Mouse (Mus musculus): ENCODE results near the gene Grb2. TPM values are rescaled to one million over a fixed set of nuclear protein-coding genes. Genes with fewer than 3 reads are reported as not detected.

Gene Grb2
- polyA plus RNA-seq, 1 experiment, result 42.6 TPM

DNA sequence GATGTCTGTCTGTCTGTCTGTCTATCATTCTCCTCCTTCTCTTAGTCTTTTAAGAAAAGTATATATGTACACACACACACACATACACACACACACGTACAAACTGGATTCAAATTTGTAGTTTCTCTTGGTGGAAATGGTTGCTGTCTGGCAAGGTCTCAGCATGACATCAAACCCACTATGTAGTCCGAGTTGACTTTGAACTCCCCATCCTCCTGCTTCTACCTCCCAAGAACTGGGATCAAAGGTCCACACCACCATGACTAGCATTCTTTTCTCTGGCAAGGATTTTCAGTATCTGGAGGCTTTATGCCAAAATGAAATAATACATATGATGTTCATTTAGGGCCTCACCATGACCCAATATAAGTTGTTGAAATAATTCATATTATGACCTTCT is 14.8 kb upstream of the Grb2 start:
- peaks cover 6% of the 10 kb centered on the region; the same call in 1 of the 2 replicates for H3K4me1 ChIP-seq (ENCODE audit: control insufficient read depth, insufficient read depth, low read length)
- TF ChIP-seq POLR2A (IDR thresholded peaks at IDR 0.05; ENCODE audit: low read depth, low read length) (no peak), CTCF (conservative IDR thresholded peaks at IDR 0.05; ENCODE audit: insufficient read depth, insufficient read length, low read depth, low read length) (no peak)
- DNase-seq, result peak; percentile 72
- H3K4me3 ChIP-seq (ENCODE audit: insufficient read depth, low read depth, low read length), result no peak overlapping the region
- WGBS, result 55% methylated on average over 2 of the region's 2 CpGs
- peak overlapping the region; percentile 81 for H3K27ac ChIP-seq (ENCODE audit: insufficient read depth, low read depth, low read length)
- H3K36me3 ChIP-seq (ENCODE audit: control insufficient read depth, insufficient read depth, low read length), result no peaks in the 10 kb centered on the region
- no peaks in the 10 kb centered on the region for H3K27me3 ChIP-seq (replicated peaks; ENCODE audit: control insufficient read depth, insufficient read depth, low read length)

GRCm38 (mm10) chr11:115722638-115723037 is 14.2 kb upstream of the Grb2 start:
- H3K27ac ChIP-seq (ENCODE audit: insufficient read depth, low read depth, low read length), result peak overlapping the region; percentile 81
- DNase-seq, result peak; percentile 96
- H3K36me3 ChIP-seq (ENCODE audit: control insufficient read depth, insufficient read depth, low read length), result no peaks in the 10 kb centered on the region
- H3K4me1 ChIP-seq (ENCODE audit: control insufficient read depth, insufficient read depth, low read length), result peaks cover 6% of the 10 kb centered on the region; the same call in 1 of the 2 replicates
- 4% methylated on average over 14 of the region's 14 CpGs for WGBS
- no peak for TF ChIP-seq POLR2A (IDR thresholded peaks at IDR 0.05; ENCODE audit: low read depth, low read length)
- peak; percentile 98 for TF ChIP-seq CTCF (conservative IDR thresholded peaks at IDR 0.05; ENCODE audit: insufficient read depth, insufficient read length, low read depth, low read length)
- H3K4me3 ChIP-seq (ENCODE audit: insufficient read depth, low read depth, low read length), result peak overlapping the region; percentile 5; the same call in 1 of the 2 replicates
- no peaks in the 10 kb centered on the region for H3K27me3 ChIP-seq (replicated peaks; ENCODE audit: control insufficient read depth, insufficient read depth, low read length)

- DNase-seq, result peak; percentile 40
- Histone ChIP-seq H3K4me3 (ENCODE audit: insufficient read depth, low read depth, low read length) (no peak overlapping the region), H3K4me1 (ENCODE audit: control insufficient read depth, insufficient read depth, low read length) (peaks cover under 1% of the 10 kb centered on the region; the same call in 1 of the 2 replicates), H3K27me3 (replicated peaks; ENCODE audit: control insufficient read depth, insufficient read depth, low read length) (no peaks in the 10 kb centered on the region), H3K36me3 (ENCODE audit: control insufficient read depth, insufficient read depth, low read length) (no peaks in the 10 kb centered on the region), H3K27ac (ENCODE audit: insufficient read depth, low read depth, low read length) (no peak overlapping the region)
- TF ChIP-seq POLR2A (IDR thresholded peaks at IDR 0.05; ENCODE audit: low read depth, low read length), result no peak
- TF ChIP-seq CTCF (conservative IDR thresholded peaks at IDR 0.05; ENCODE audit: insufficient read depth, insufficient read length, low read depth, low read length), result peak; percentile 46
- WGBS, result 65% methylated on average over 8 of the region's 8 CpGs
These were observed 9.4 kb upstream of the Grb2 start for GRCm38 (mm10) chr11:115717660-115718390.

- 56% methylated on average over 15 of the region's 15 CpGs for WGBS
- H3K36me3 ChIP-seq (ENCODE audit: control insufficient read depth, insufficient read depth, low read length), result no peaks in the 10 kb centered on the region
- no peaks in the 10 kb centered on the region for H3K27me3 ChIP-seq (replicated peaks; ENCODE audit: control insufficient read depth, insufficient read depth, low read length)
- no peak overlapping the region for H3K4me3 ChIP-seq (ENCODE audit: insufficient read depth, low read depth, low read length)
- DNase-seq, result peak; percentile 69
- H3K27ac ChIP-seq (ENCODE audit: insufficient read depth, low read depth, low read length), result no peak overlapping the region
- no peak for TF ChIP-seq POLR2A (IDR thresholded peaks at IDR 0.05; ENCODE audit: low read depth, low read length)
- no peak for TF ChIP-seq CTCF (conservative IDR thresholded peaks at IDR 0.05; ENCODE audit: insufficient read depth, insufficient read length, low read depth, low read length)
- no peaks in the 10 kb centered on the region for H3K4me1 ChIP-seq (ENCODE audit: control insufficient read depth, insufficient read depth, low read length)
These were observed 8.3 kb upstream of the Grb2 start for GRCm38 (mm10) chr11:115716410-115717338.

- Histone ChIP-seq H3K4me3 (ENCODE audit: insufficient read depth, low read depth, low read length) (no peak overlapping the region), H3K27me3 (replicated peaks; ENCODE audit: control insufficient read depth, insufficient read depth, low read length) (no peaks in the 10 kb centered on the region), H3K27ac (ENCODE audit: insufficient read depth, low read depth, low read length) (no peak overlapping the region), H3K4me1 (ENCODE audit: control insufficient read depth, insufficient read depth, low read length) (no peaks in the 10 kb centered on the region), H3K36me3 (ENCODE audit: control insufficient read depth, insufficient read depth, low read length) (no peaks in the 10 kb centered on the region)
- TF ChIP-seq CTCF (conservative IDR thresholded peaks at IDR 0.05; ENCODE audit: insufficient read depth, insufficient read length, low read depth, low read length) (peak; percentile 64), POLR2A (IDR thresholded peaks at IDR 0.05; ENCODE audit: low read depth, low read length) (no peak)
- peak; percentile 77 for DNase-seq
- 4% methylated on average over 7 of the region's 7 CpGs for WGBS
These were observed 6.1 kb upstream of the Grb2 start for GRCm38 (mm10) chr11:115714491-115714890.

DNA sequence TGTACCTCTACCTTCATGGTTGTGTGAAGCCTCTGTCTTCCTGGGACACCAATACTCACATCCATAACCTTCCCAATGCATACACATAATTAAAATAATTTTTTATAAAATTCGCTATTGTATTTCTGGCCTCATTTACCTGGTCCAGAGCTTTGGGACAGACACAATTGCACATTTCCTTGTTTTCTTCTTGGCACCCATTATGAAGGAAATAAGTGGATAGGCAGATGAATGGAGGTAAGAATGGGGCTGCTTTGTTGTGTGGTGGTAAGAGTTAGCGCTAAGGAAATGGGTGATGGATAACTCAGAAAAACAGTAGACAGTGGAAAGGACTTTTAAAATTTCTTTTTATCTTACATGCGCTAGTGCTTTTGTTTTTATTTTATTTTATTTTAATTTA is 5.0 kb upstream of the Grb2 start:
- H3K4me1 ChIP-seq (ENCODE audit: control insufficient read depth, insufficient read depth, low read length), result 0 out of 2 replicates have a peak, but pooled peaks cover 2% of the 10 kb centered on the region
- DNase-seq, result no peak
- H3K27ac ChIP-seq (ENCODE audit: insufficient read depth, low read depth, low read length), result no peak overlapping the region
- TF ChIP-seq POLR2A (IDR thresholded peaks at IDR 0.05; ENCODE audit: low read depth, low read length), result no peak
- TF ChIP-seq CTCF (conservative IDR thresholded peaks at IDR 0.05; ENCODE audit: insufficient read depth, insufficient read length, low read depth, low read length), result no peak
- no peak overlapping the region for H3K4me3 ChIP-seq (ENCODE audit: insufficient read depth, low read depth, low read length)
- no peaks in the 10 kb centered on the region for H3K36me3 ChIP-seq (ENCODE audit: control insufficient read depth, insufficient read depth, low read length)
- no peaks in the 10 kb centered on the region for H3K27me3 ChIP-seq (replicated peaks; ENCODE audit: control insufficient read depth, insufficient read depth, low read length)
- WGBS, result 94% methylated on average over 3 of the region's 3 CpGs
